Mouse (Mus musculus): ENCODE measurements at regions not wholly inside any gene's neighbourhood (a gene's known extent, or its start where the extent isn't known, plus 50 kb on each side); places are given as distances from the start of the nearest gene placed in this dataset.
A peak's percentile ranks its signal among the peaks of the same experiment; 100 is the strongest.

DNA sequence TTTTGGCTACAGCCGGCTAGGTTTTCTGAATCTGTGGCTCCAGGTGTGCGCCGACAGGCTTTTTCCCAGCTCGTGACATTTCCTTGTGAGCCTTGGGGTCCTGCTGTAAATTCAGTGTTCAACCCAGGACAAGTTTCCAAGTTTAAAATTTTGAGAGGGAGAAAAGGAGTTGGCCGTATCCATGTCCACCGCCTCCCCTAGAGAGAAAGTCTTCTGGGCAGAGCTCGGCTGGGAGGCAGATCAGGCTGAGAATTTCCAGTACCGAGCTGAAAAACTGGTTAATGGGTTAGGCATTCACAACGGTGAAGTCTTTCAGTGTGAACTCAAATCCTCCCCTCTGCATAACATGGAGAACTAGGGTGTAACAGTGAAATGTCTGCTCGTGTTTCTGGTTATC, 70.4 kb upstream of the Ppara start:
- peaks cover 33% of the 10 kb centered on the region for H3K27me3 ChIP-seq (ENCODE audit: control insufficient read depth, insufficient read depth, low read depth, low read length)

DNA sequence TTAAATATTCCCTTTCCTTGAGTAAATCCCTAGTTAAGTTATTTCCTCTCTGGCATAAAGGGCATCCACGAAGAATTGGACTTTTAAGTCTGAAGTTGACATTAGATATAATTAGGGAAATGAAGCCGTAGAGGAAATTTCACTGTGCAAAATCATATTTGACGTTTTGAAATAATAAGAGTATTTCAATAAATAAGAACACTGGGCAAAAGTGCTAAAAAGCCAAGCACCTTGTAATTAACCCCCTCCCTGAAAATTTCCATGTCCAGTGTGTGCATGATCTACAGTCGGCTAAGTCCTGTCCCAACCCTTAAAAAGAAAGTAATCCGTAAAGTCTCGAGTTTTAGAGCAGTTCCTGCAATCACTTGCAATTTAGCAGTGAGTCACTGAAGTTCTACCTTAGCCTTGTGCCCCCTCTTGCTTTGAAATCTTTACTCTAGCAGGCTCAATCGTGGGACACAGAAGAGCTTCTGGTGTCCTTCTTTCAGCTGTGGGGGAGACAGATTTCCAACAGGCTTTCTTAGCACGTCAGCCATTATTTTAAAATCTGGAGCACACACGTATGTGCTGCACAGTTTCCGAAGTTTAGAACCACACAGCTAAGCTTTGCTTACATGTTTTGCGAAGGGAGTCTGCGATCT, 69.5 kb upstream of the Ppara start:
- peaks cover 42% of the 10 kb centered on the region for H3K27me3 ChIP-seq (ENCODE audit: control insufficient read depth, insufficient read depth, low read depth, low read length)
- H3K27ac ChIP-seq (ENCODE audit: low read length), result no peak overlapping the region
- H3K9me3 ChIP-seq (replicated peaks; ENCODE audit: control insufficient read depth, low read length), result no peaks in the 10 kb centered on the region
- no peak overlapping the region for H3K4me3 ChIP-seq (ENCODE audit: low read depth, low read length)
- no peak for ATAC-seq (ENCODE audit: low read depth)
- no peaks in the 10 kb centered on the region for H3K4me1 ChIP-seq (ENCODE audit: control insufficient read depth, low read depth, low read length)
- WGBS (ENCODE audit: insufficient replicate concordance), result 60% methylated on average over 12 of the region's 12 CpGs
- no peaks in the 10 kb centered on the region for H3K36me3 ChIP-seq (ENCODE audit: control insufficient read depth, insufficient read depth)
- H3K4me2 ChIP-seq (ENCODE audit: low read depth, low read length), result no peak overlapping the region
- H3K9ac ChIP-seq (ENCODE audit: low read depth, low read length), result no peak overlapping the region

More for the DNA sequence above, 70.4 kb upstream of the Ppara start:
- no peaks in the 10 kb centered on the region for H3K36me3 ChIP-seq (ENCODE audit: control insufficient read depth, insufficient read depth)
- WGBS (ENCODE audit: insufficient replicate concordance), result 65% methylated on average over 10 of the region's 10 CpGs
- no peaks in the 10 kb centered on the region for H3K9me3 ChIP-seq (replicated peaks; ENCODE audit: control insufficient read depth, low read length)
- no peak overlapping the region for H3K4me3 ChIP-seq (ENCODE audit: low read depth, low read length)
- H3K4me1 ChIP-seq (ENCODE audit: control insufficient read depth, low read depth, low read length), result no peaks in the 10 kb centered on the region
- no peak overlapping the region for H3K4me2 ChIP-seq (ENCODE audit: low read depth, low read length)
- no peak overlapping the region for H3K9ac ChIP-seq (ENCODE audit: low read depth, low read length)
- no peak overlapping the region for H3K27ac ChIP-seq (ENCODE audit: low read length)
- no peak for ATAC-seq (ENCODE audit: low read depth)

DNA sequence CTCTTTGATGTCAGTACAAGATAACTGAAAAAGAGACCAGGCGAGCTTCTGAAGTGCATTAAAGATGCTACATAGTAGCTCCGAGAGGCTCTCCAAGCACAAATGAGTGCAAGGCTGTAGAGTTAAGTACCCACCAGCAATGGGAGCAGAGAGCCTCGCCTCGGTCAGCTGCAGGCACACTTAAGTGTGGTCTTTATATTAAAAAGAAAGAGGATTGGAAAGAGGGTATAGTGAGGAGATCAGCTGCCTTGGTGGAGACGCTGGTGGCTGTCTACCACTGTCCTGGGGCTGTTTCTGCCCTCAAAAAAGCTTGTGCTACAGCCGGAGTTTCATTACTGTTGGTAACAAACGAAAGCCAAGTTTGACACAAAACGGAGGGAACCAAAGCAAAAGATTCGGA, 68.3 kb upstream of the Ppara start:
- Histone ChIP-seq H3K27me3 (ENCODE audit: control insufficient read depth, insufficient read depth, low read depth, low read length) (peaks cover 43% of the 10 kb centered on the region), H3K36me3 (ENCODE audit: control insufficient read depth, insufficient read depth) (no peaks in the 10 kb centered on the region), H3K27ac (ENCODE audit: low read length) (no peak overlapping the region), H3K4me3 (ENCODE audit: low read depth, low read length) (no peak overlapping the region), H3K4me1 (ENCODE audit: control insufficient read depth, low read depth, low read length) (no peaks in the 10 kb centered on the region), H3K9me3 (replicated peaks; ENCODE audit: control insufficient read depth, low read length) (no peaks in the 10 kb centered on the region), H3K4me2 (ENCODE audit: low read depth, low read length) (no peak overlapping the region), H3K9ac (ENCODE audit: low read depth, low read length) (no peak overlapping the region)
- no peak for ATAC-seq (ENCODE audit: low read depth)
- 52% methylated on average over 9 of the region's 9 CpGs for WGBS (ENCODE audit: insufficient replicate concordance)

DNA sequence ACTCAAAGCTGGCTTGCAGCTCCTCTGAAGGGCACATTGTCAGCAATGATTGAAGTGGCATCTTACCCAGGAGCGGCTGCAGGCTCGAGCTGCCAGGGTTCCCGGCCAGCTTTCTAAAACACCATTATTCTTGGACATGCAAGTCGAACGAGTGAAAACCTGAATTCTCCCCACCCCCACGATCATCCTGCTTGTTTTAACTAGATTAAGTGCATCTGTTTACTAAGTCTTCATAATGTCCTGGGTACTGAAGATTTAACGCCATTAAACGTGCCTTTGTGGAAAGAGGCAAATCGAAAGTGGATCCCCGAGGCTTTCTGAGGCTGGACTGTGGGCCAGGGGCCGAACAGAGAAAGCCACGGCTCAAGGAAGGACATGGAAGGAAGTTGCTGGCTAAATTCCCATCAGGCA, 67.4 kb upstream of the Ppara start:
- H3K36me3 ChIP-seq (ENCODE audit: control insufficient read depth, insufficient read depth), result no peaks in the 10 kb centered on the region
- H3K27me3 ChIP-seq (ENCODE audit: control insufficient read depth, insufficient read depth, low read depth, low read length), result peaks cover 52% of the 10 kb centered on the region
- WGBS (ENCODE audit: insufficient replicate concordance), result 64% methylated on average over 12 of the region's 12 CpGs
- H3K9me3 ChIP-seq (replicated peaks; ENCODE audit: control insufficient read depth, low read length), result no peaks in the 10 kb centered on the region
- no peak overlapping the region for H3K4me2 ChIP-seq (ENCODE audit: low read depth, low read length)
- ATAC-seq (ENCODE audit: low read depth), result no peak
- no peak overlapping the region for H3K27ac ChIP-seq (ENCODE audit: low read length)
- no peak overlapping the region for H3K4me3 ChIP-seq (ENCODE audit: low read depth, low read length)
- H3K4me1 ChIP-seq (ENCODE audit: control insufficient read depth, low read depth, low read length), result no peaks in the 10 kb centered on the region
- no peak overlapping the region for H3K9ac ChIP-seq (ENCODE audit: low read depth, low read length)

DNA sequence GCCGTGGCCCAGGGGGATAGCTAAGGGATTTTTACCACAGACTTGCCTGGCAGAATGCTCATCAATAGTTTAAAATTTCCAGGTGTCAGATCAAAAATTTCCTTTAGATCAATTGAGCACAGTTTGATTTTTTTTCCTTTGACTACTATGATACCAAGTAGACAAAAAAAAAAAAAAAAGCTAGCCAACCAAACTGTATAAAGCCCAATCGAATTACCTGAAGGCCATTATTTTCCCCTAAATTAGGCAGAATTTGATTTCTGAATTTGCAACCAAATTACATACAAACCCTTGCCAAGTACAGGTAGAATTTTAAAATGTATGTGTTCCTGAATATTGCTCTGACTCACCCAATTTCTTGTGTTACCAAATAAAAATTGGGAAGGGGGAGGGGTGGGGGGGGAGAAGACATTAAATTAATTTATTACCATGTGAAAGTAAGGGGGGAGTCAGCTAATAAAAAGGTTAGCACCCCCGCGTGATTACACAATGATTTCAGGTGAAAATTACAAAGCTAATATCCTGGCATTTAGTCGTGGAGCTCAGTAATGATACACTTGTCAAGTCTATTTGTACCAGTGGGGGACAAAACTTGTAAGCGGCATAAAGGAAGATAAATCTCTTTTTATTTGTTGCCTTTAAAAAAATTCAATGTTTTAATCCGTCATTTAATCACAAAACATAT, 66.7 kb upstream of the Ppara start:
- no peak for ATAC-seq (ENCODE audit: low read depth)
- Histone ChIP-seq H3K36me3 (ENCODE audit: control insufficient read depth, insufficient read depth) (no peaks in the 10 kb centered on the region), H3K27ac (ENCODE audit: low read length) (no peak overlapping the region), H3K4me1 (ENCODE audit: control insufficient read depth, low read depth, low read length) (no peaks in the 10 kb centered on the region), H3K9ac (ENCODE audit: low read depth, low read length) (no peak overlapping the region), H3K9me3 (replicated peaks; ENCODE audit: control insufficient read depth, low read length) (no peaks in the 10 kb centered on the region), H3K4me2 (ENCODE audit: low read depth, low read length) (no peak overlapping the region), H3K27me3 (ENCODE audit: control insufficient read depth, insufficient read depth, low read depth, low read length) (peaks cover 59% of the 10 kb centered on the region), H3K4me3 (ENCODE audit: low read depth, low read length) (no peak overlapping the region)
- WGBS (ENCODE audit: insufficient replicate concordance), result 64% methylated on average over 7 of the region's 7 CpGs

DNA sequence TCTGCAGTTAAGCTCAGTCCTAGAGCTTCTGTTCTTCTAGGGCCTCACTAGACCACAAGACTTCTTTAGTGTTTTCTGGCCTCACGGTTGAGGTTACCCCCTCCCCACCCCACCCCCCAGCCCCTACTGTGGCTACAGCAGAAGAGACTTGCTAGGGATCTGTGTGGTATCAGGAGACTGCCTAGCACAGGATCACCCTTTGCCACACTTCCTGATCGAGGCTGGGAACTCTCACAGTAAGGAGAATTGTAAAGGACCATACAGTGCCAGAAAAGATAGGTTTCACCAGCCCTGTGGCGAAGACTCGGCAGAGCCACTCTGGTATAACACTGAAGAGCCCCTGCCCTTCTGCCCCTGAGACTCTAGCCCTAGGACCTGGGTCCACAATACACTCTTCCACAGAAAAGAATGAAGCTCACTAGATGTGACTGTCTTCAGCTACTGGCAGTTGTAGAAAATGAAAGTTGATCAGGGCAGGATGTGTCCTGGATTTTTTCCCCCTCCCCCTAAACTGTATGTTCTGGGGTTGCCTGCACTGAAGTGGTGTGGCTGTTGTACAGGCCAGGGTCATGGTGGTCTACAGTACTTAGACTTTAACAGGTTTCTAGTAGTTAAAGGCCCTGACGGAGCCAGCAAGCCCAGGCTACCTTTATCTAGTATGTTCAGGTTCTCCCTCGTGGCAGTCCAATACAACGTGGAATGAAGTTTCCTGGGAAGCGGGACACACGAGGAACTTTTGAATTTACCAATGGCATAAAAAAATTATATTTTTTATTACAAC, 65.7 kb upstream of the Ppara start:
- 42% methylated on average over 9 of the region's 9 CpGs for WGBS (ENCODE audit: insufficient replicate concordance)
- H3K27ac ChIP-seq (ENCODE audit: low read length), result 0 out of 2 replicates have a peak overlapping the region, but pooled peaks have one; percentile 7
- no peaks in the 10 kb centered on the region for H3K9me3 ChIP-seq (replicated peaks; ENCODE audit: control insufficient read depth, low read length)
- H3K27me3 ChIP-seq (ENCODE audit: control insufficient read depth, insufficient read depth, low read depth, low read length), result peaks cover 60% of the 10 kb centered on the region
- H3K4me3 ChIP-seq (ENCODE audit: low read depth, low read length), result no peak overlapping the region
- ATAC-seq (ENCODE audit: low read depth), result no peak
- no peaks in the 10 kb centered on the region for H3K36me3 ChIP-seq (ENCODE audit: control insufficient read depth, insufficient read depth)
- H3K9ac ChIP-seq (ENCODE audit: low read depth, low read length), result no peak overlapping the region
- no peaks in the 10 kb centered on the region for H3K4me1 ChIP-seq (ENCODE audit: control insufficient read depth, low read depth, low read length)
- H3K4me2 ChIP-seq (ENCODE audit: low read depth, low read length), result no peak overlapping the region

DNA sequence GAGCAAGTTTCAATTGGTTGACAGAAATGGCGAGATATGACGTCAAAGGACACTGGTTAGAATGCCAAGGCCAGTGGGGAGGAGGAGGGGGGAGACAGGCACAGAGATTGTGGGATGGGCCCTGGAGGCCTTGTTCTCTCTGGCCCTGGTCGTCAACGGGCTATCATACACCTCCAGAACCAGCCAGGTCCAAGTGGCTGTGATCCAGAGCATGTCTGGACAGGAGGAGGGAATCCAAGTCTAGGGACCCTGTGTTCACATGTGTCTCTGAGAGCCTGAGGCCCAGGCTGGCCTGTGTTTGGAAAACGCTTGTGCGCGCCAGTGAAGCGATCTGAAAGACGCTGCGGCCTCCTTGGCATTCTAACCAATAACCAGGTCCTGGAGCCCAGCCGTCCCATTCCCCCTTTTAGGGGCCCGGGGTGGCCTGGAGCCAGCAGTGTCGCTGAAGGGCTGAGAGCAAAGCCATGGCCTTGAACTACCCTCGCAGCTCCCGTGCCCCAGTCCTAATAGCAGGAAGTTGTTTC, 65.1 kb upstream of the Ppara start:
- ATAC-seq (ENCODE audit: low read depth), result no peak
- peak overlapping the region; percentile 55 for H3K4me2 ChIP-seq (ENCODE audit: low read depth, low read length)
- 41% methylated on average over 15 of the region's 15 CpGs for WGBS (ENCODE audit: insufficient replicate concordance)
- H3K9me3 ChIP-seq (replicated peaks; ENCODE audit: control insufficient read depth, low read length), result no peaks in the 10 kb centered on the region
- H3K9ac ChIP-seq (ENCODE audit: low read depth, low read length), result no peak overlapping the region
- H3K27ac ChIP-seq (ENCODE audit: low read length), result peak overlapping the region; percentile 50; the same call in 1 of the 2 replicates
- peaks cover 63% of the 10 kb centered on the region for H3K27me3 ChIP-seq (ENCODE audit: control insufficient read depth, insufficient read depth, low read depth, low read length)
- H3K4me3 ChIP-seq (ENCODE audit: low read depth, low read length), result peak overlapping the region; percentile 53; the same call in 1 of the 2 replicates
- no peaks in the 10 kb centered on the region for H3K4me1 ChIP-seq (ENCODE audit: control insufficient read depth, low read depth, low read length)
- H3K36me3 ChIP-seq (ENCODE audit: control insufficient read depth, insufficient read depth), result no peaks in the 10 kb centered on the region

DNA sequence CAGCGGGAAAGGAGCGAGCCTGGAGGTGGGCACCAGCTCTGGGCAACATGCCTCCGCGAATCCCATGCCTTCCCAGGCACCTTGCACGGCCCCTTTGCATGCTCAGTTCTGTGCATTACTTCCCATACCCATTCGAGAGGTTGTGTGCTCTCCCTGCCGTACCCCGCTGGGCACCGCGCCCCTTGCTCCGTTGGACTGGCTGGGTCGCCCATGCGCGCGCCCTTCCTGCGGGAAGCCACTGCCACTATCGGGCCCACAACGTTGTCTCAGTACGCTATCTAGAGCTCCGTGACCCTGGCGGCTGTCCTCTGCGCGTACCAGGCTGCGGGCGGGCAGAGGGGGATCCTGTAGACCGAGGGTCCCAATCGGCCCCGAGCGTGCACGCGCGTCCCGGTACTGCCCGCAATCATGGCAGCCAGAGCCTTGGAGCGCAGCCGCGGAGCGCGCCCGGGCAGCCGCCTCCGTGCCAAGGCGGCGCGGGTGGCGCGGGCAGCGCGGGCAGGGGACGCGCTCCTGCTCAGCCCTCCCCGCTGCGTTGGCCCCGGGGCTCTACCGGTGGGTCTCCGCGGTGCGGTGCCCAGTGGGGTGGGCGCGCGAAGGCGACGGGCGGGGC, 64.5 kb upstream of the Ppara start:
- Histone ChIP-seq H3K27me3 (ENCODE audit: control insufficient read depth, insufficient read depth, low read depth, low read length) (peaks cover 63% of the 10 kb centered on the region), H3K4me3 (ENCODE audit: low read depth, low read length) (peak overlapping the region; percentile 53), H3K9me3 (replicated peaks; ENCODE audit: control insufficient read depth, low read length) (no peaks in the 10 kb centered on the region), H3K36me3 (ENCODE audit: control insufficient read depth, insufficient read depth) (no peaks in the 10 kb centered on the region), H3K9ac (ENCODE audit: low read depth, low read length) (peak overlapping the region; percentile 24; the same call in 1 of the 2 replicates), H3K4me2 (ENCODE audit: low read depth, low read length) (peak overlapping the region; percentile 55), H3K4me1 (ENCODE audit: control insufficient read depth, low read depth, low read length) (no peaks in the 10 kb centered on the region), H3K27ac (ENCODE audit: low read length) (peak overlapping the region; percentile 50; the same call in 1 of the 2 replicates)
- 2% methylated on average over 55 of the region's 64 CpGs for WGBS (ENCODE audit: insufficient replicate concordance)
- ATAC-seq (ENCODE audit: low read depth), result peak; percentile 16; the same call in 1 of the 2 replicates

All from liver, embryonic 16.5 days (tissue).